Mouse (Mus musculus) E14TG2a.4 (cell line): Measurements from ENCODE around the gene Tob2.

Experiments used
- CTCF ChIP-seq: conservative IDR thresholded peaks from 2 replicates; pipeline ENCODE4 v1.5.1; 2014; ENCODE audit warnings: low read length
- NANOG ChIP-seq: IDR thresholded peaks from 2 replicates; pipeline ENCODE4 v1.6.1; 2014; ENCODE audit warnings: borderline replicate concordance, low read length, mixed read lengths

- no peak for TF ChIP-seq CTCF
- no peak for TF ChIP-seq NANOG
These were observed at the start of gene Tob2 for GRCm38 (mm10) chr15:81858517-81859329.
